In genomic region chr6:86095518-86095917, GRCm38 (mm10) we compare ENCODE assay signal across 29 mouse cellular contexts.
DNase-seq lines count a peak whose midpoint lies in the region; ATAC-seq and TF ChIP-seq lines count a peak whose summit lies in the region.
"Had no signal": no experiment of that assay in that cellular context is flagged by ENCODE, and none has a peak within 500 bp of the region (broad histone marks: within the 10 kb centered on the region; RNA-seq: fewer than 3 reads in every experiment).

No protein-coding gene starts in this region.

- no peak for TF ChIP-seq CTCF in G1E (IDR thresholded peaks at IDR 0.05; ENCODE audit: low read depth, low read length)
- no peak for TF ChIP-seq CTCF in cortical plate, adult 2 months (IDR thresholded peaks at IDR 0.05; ENCODE audit: extremely low read depth, insufficient read depth, low read length)

- peaks cover 13% of the 10 kb centered on the region; the same call in 1 of the 2 replicates for H3K36me3 ChIP-seq in liver, embryonic 11.5 days (ENCODE audit: control insufficient read depth, insufficient read depth, low read length)
- H3K36me3 ChIP-seq in G1E (replicated peaks) = peaks cover 95% of the 10 kb centered on the region
- H3K36me3 ChIP-seq: embryonic facial prominence, embryonic 12.5 days; limb, embryonic 12.5 days; lung, embryonic 15.5 days; stomach, embryonic 15.5 days had no signal

- no peak overlapping the region for H3K27ac ChIP-seq in liver, embryonic 11.5 days (ENCODE audit: low read depth, low read length)
- peak overlapping the region; percentile 84 for H3K27ac ChIP-seq in cortical plate, adult 2 months (ENCODE audit: insufficient read depth, low read length)
- H3K27ac ChIP-seq: embryonic facial prominence, embryonic 12.5 days; forebrain, embryonic 10.5 days; forebrain, embryonic 15.5 days; limb, embryonic 12.5 days; liver, embryonic 15.5 days; lung, embryonic 15.5 days; midbrain, embryonic 13.5 days; neural tube, embryonic 13.5 days; stomach, embryonic 15.5 days had no signal

- no peak overlapping the region for H3K4me2 ChIP-seq in liver, embryonic 11.5 days
- H3K4me2 ChIP-seq: embryonic facial prominence, embryonic 12.5 days; forebrain, embryonic 15.5 days; limb, embryonic 12.5 days; liver, embryonic 15.5 days; lung, embryonic 15.5 days; midbrain, embryonic 13.5 days; neural tube, embryonic 13.5 days; stomach, embryonic 15.5 days had no signal

- H3K4me1 ChIP-seq in liver, embryonic 11.5 days (replicated peaks; ENCODE audit: control insufficient read depth, insufficient read depth, low read length) = no peaks in the 10 kb centered on the region
- H3K4me1 ChIP-seq in G1E (ENCODE audit: insufficient read depth, low read depth, low read length) = peaks cover 90% of the 10 kb centered on the region
- H3K4me1 ChIP-seq in cortical plate, adult 2 months (ENCODE audit: control insufficient read depth, insufficient read depth, low read length) = peaks cover 16% of the 10 kb centered on the region; the same call in 1 of the 2 replicates
- H3K4me1 ChIP-seq: embryonic facial prominence, embryonic 12.5 days; stomach, embryonic 15.5 days had no signal

- ATAC-seq in liver, embryonic 11.5 days (replicated peaks; ENCODE audit: low FRiP score) = no peak
- no peak for ATAC-seq in G1E (ENCODE audit: extremely low read depth, insufficient number of reproducible peaks, low FRiP score, poor library complexity, severe bottlenecking)
- ATAC-seq: activated CD4-positive, CD25-positive, alpha-beta regulatory T cell, adult 4 months; forebrain, embryonic 15.5 days; hindbrain, embryonic 16.5 days; midbrain, embryonic 13.5 days had no signal

- H3K27me3 ChIP-seq in liver, embryonic 11.5 days (replicated peaks; ENCODE audit: control insufficient read depth, insufficient read depth, low read length) = no peaks in the 10 kb centered on the region
- H3K27me3 ChIP-seq in G1E (ENCODE audit: insufficient read depth, low read length) = no peaks in the 10 kb centered on the region
- H3K27me3 ChIP-seq: embryonic facial prominence, embryonic 12.5 days; forebrain, embryonic 15.5 days; liver, embryonic 15.5 days; lung, embryonic 15.5 days; midbrain, embryonic 13.5 days; neural tube, embryonic 13.5 days; stomach, embryonic 15.5 days had no signal

- DNase-seq in liver (peak; percentile 40), G1E (ENCODE audit: low spot score) (peak; percentile 68)
- no peak for DNase-seq in liver, embryonic 11.5 days (ENCODE audit: low spot score)
- no peak for DNase-seq in ovary, postnatal 10 days (ENCODE audit: low spot score)
- no peak for DNase-seq in adrenal gland, adult 18-20 months (ENCODE audit: low spot score in 2 of 2)
- DNase-seq: adrenal gland, postnatal 10 days; cerebellum, adult 8-10 months; cerebellum, postnatal 36 days; embryo, embryonic 11 days; gastrocnemius, postnatal 36 days; heart, adult 18-20 months; heart, postnatal 14 days; kidney, adult 18-20 months; kidney, postnatal 36 days; layer of hippocampus, adult 9-11 months; retina, postnatal 1 day; right cerebral cortex, postnatal 14 days had no signal

- TF ChIP-seq POLR2A in cortical plate, adult 2 months (IDR thresholded peaks at IDR 0.05; ENCODE audit: extremely low read depth, insufficient read depth, low read length) = no peak

- WGBS in liver, embryonic 11.5 days = 69% methylated on average over 5 of the region's 5 CpGs

- H3K4me3 ChIP-seq in liver, embryonic 11.5 days (ENCODE audit: low read depth, low read length) = no peak overlapping the region
- H3K4me3 ChIP-seq in G1E (ENCODE audit: low read depth, low read length) = no peak overlapping the region; the same call in 1 of the 2 replicates
- H3K4me3 ChIP-seq in cortical plate, adult 2 months (ENCODE audit: insufficient read depth, low read length) = no peak overlapping the region
- H3K4me3 ChIP-seq: embryonic facial prominence, embryonic 12.5 days; forebrain, embryonic 10.5 days; forebrain, embryonic 15.5 days; limb, embryonic 12.5 days; liver, embryonic 15.5 days; lung, embryonic 15.5 days; midbrain, embryonic 13.5 days; neural tube, embryonic 13.5 days; stomach, embryonic 15.5 days had no signal

- no peak overlapping the region for H3K9ac ChIP-seq in liver, embryonic 11.5 days (ENCODE audit: low read depth, low read length)
- H3K9ac ChIP-seq: embryonic facial prominence, embryonic 12.5 days; forebrain, embryonic 15.5 days; limb, embryonic 12.5 days; liver, embryonic 15.5 days; lung, embryonic 15.5 days; midbrain, embryonic 13.5 days; neural tube, embryonic 13.5 days; stomach, embryonic 15.5 days had no signal

- no peaks in the 10 kb centered on the region for H3K9me3 ChIP-seq in liver, embryonic 11.5 days (ENCODE audit: control insufficient read depth, low read length)
- H3K9me3 ChIP-seq in G1E (replicated peaks) = no peaks in the 10 kb centered on the region
- H3K9me3 ChIP-seq: embryonic facial prominence, embryonic 12.5 days; forebrain, embryonic 10.5 days; forebrain, embryonic 15.5 days; limb, embryonic 12.5 days; liver, embryonic 15.5 days; lung, embryonic 15.5 days; midbrain, embryonic 13.5 days; neural tube, embryonic 13.5 days; stomach, embryonic 15.5 days had no signal

Comparison
In these comparisons a context has a peak if more than half of its experiments do, and no peak if none do; other contexts are left out.
1. DNase-seq: peak in liver (single experiment) and G1E (single experiment); none in liver, embryonic 11.5 days (single experiment), ovary, postnatal 10 days (single experiment) and adrenal gland, adult 18-20 months (0 of 2).